Mouse (Mus musculus): ENCODE measurements around the gene Emsy. TPM values are rescaled to one million over a fixed set of nuclear protein-coding genes. Genes with fewer than 3 reads are reported as not detected.

The Emsy gene
- total and polyA plus RNA-seq, 2 experiments from 2014 or later, result 8.8 to 20.1 TPM

GRCm38 (mm10) chr7:98589028-98589427 lies 67.6 kb downstream of the Emsy start:
- ATAC-seq (ENCODE audit: insufficient read depth, low read depth), result no peak
- Histone ChIP-seq H3K4me2 (ENCODE audit: low read depth, low read length) (no peak overlapping the region), H3K4me3 (ENCODE audit: low read depth, low read length) (no peak overlapping the region), H3K9me3 (replicated peaks; ENCODE audit: control insufficient read depth, low read length) (no peaks in the 10 kb centered on the region), H3K9ac (replicated peaks; ENCODE audit: low read depth, low read length) (no peak overlapping the region), H3K4me1 (ENCODE audit: control insufficient read depth, insufficient read depth) (no peaks in the 10 kb centered on the region), H3K27me3 (ENCODE audit: control insufficient read depth, insufficient read depth, low read length) (no peaks in the 10 kb centered on the region), H3K36me3 (replicated peaks; ENCODE audit: control insufficient read depth, insufficient read depth, low read length) (peaks cover 46% of the 10 kb centered on the region), H3K27ac (ENCODE audit: low read depth) (no peak overlapping the region)
- TF ChIP-seq EP300 (IDR thresholded peaks at IDR 0.05; ENCODE audit: low read depth) (no peak), CTCF (IDR thresholded peaks at IDR 0.05; ENCODE audit: low read depth) (peak; percentile 52)
- WGBS, result 68% methylated on average over 3 of the region's 3 CpGs
- DNase-seq (ENCODE audit: low spot score), result peak; percentile 56

GRCm38 (mm10) chr7:98586313-98586712 lies 70.3 kb downstream of the Emsy start:
- 78% methylated on average over 3 of the region's 3 CpGs for WGBS
- Histone ChIP-seq H3K27ac (ENCODE audit: low read depth) (no peak overlapping the region), H3K27me3 (ENCODE audit: control insufficient read depth, insufficient read depth, low read length) (no peaks in the 10 kb centered on the region), H3K4me3 (ENCODE audit: low read depth, low read length) (no peak overlapping the region), H3K36me3 (replicated peaks; ENCODE audit: control insufficient read depth, insufficient read depth, low read length) (peaks cover 26% of the 10 kb centered on the region), H3K9me3 (replicated peaks; ENCODE audit: control insufficient read depth, low read length) (no peaks in the 10 kb centered on the region), H3K4me1 (ENCODE audit: control insufficient read depth, insufficient read depth) (no peaks in the 10 kb centered on the region), H3K4me2 (ENCODE audit: low read depth, low read length) (no peak overlapping the region), H3K9ac (replicated peaks; ENCODE audit: low read depth, low read length) (no peak overlapping the region)
- no peak for TF ChIP-seq CTCF (IDR thresholded peaks at IDR 0.05; ENCODE audit: low read depth)
- no peak for TF ChIP-seq EP300 (IDR thresholded peaks at IDR 0.05; ENCODE audit: low read depth)
- ATAC-seq (ENCODE audit: insufficient read depth, low read depth) (no peak), DNase-seq (ENCODE audit: low spot score) (no peak)

- WGBS, result 63% methylated on average over 3 of the region's 3 CpGs
- H3K36me3 ChIP-seq (replicated peaks; ENCODE audit: control insufficient read depth, insufficient read depth, low read length), result peaks cover 8% of the 10 kb centered on the region; the same call in 1 of the 2 replicates
- ATAC-seq (ENCODE audit: insufficient read depth, low read depth) (no peak), DNase-seq (ENCODE audit: low spot score) (no peak)
- no peaks in the 10 kb centered on the region for H3K4me1 ChIP-seq (ENCODE audit: control insufficient read depth, insufficient read depth)
- H3K9me3 ChIP-seq (replicated peaks; ENCODE audit: control insufficient read depth, low read length), result no peaks in the 10 kb centered on the region
- TF ChIP-seq EP300 (IDR thresholded peaks at IDR 0.05; ENCODE audit: low read depth) (no peak), CTCF (IDR thresholded peaks at IDR 0.05; ENCODE audit: low read depth) (no peak)
- H3K27ac ChIP-seq (ENCODE audit: low read depth), result no peak overlapping the region
- no peak overlapping the region for H3K9ac ChIP-seq (replicated peaks; ENCODE audit: low read depth, low read length)
- H3K4me2 ChIP-seq (ENCODE audit: low read depth, low read length), result no peak overlapping the region
- H3K4me3 ChIP-seq (ENCODE audit: low read depth, low read length), result no peak overlapping the region
- no peaks in the 10 kb centered on the region for H3K27me3 ChIP-seq (ENCODE audit: control insufficient read depth, insufficient read depth, low read length)
These were observed 72.0 kb downstream of the Emsy start for GRCm38 (mm10) chr7:98584555-98584954.

GRCm38 (mm10) chr7:98581266-98581665 lies 75.3 kb downstream of the Emsy start:
- DNase-seq (ENCODE audit: low spot score) (no peak), ATAC-seq (ENCODE audit: insufficient read depth, low read depth) (no peak)
- Histone ChIP-seq H3K27ac (ENCODE audit: low read depth) (no peak overlapping the region), H3K9me3 (replicated peaks; ENCODE audit: control insufficient read depth, low read length) (no peaks in the 10 kb centered on the region), H3K4me2 (ENCODE audit: low read depth, low read length) (no peak overlapping the region), H3K27me3 (ENCODE audit: control insufficient read depth, insufficient read depth, low read length) (no peaks in the 10 kb centered on the region), H3K36me3 (replicated peaks; ENCODE audit: control insufficient read depth, insufficient read depth, low read length) (no peaks in the 10 kb centered on the region), H3K4me3 (ENCODE audit: low read depth, low read length) (no peak overlapping the region), H3K4me1 (ENCODE audit: control insufficient read depth, insufficient read depth) (no peaks in the 10 kb centered on the region), H3K9ac (replicated peaks; ENCODE audit: low read depth, low read length) (no peak overlapping the region)
- TF ChIP-seq EP300 (IDR thresholded peaks at IDR 0.05; ENCODE audit: low read depth) (no peak), CTCF (IDR thresholded peaks at IDR 0.05; ENCODE audit: low read depth) (no peak)
- 80% methylated on average over 4 of the region's 4 CpGs for WGBS

GRCm38 (mm10) chr7:98580441-98580840 lies 76.1 kb downstream of the Emsy start:
- H3K27me3 ChIP-seq (ENCODE audit: control insufficient read depth, insufficient read depth, low read length), result no peaks in the 10 kb centered on the region
- DNase-seq (ENCODE audit: low spot score), result no peak
- 66% methylated on average over 7 of the region's 7 CpGs for WGBS

GRCm38 (mm10) chr7:98579731-98580130 lies 76.9 kb downstream of the Emsy start:
- 58% methylated on average over 6 of the region's 6 CpGs for WGBS
- ATAC-seq (ENCODE audit: insufficient read depth, low read depth) (no peak), DNase-seq (ENCODE audit: low spot score) (no peak)
- no peaks in the 10 kb centered on the region for H3K4me1 ChIP-seq (ENCODE audit: control insufficient read depth, insufficient read depth)
- H3K9ac ChIP-seq (replicated peaks; ENCODE audit: low read depth, low read length), result no peak overlapping the region
- no peaks in the 10 kb centered on the region for H3K36me3 ChIP-seq (replicated peaks; ENCODE audit: control insufficient read depth, insufficient read depth, low read length)
- no peak overlapping the region for H3K4me2 ChIP-seq (ENCODE audit: low read depth, low read length)
- TF ChIP-seq CTCF (IDR thresholded peaks at IDR 0.05; ENCODE audit: low read depth), result no peak
- no peak for TF ChIP-seq EP300 (IDR thresholded peaks at IDR 0.05; ENCODE audit: low read depth)
- H3K27ac ChIP-seq (ENCODE audit: low read depth), result no peak overlapping the region
- H3K9me3 ChIP-seq (replicated peaks; ENCODE audit: control insufficient read depth, low read length), result no peaks in the 10 kb centered on the region
- no peaks in the 10 kb centered on the region for H3K27me3 ChIP-seq (ENCODE audit: control insufficient read depth, insufficient read depth, low read length)
- H3K4me3 ChIP-seq (ENCODE audit: low read depth, low read length), result no peak overlapping the region

More at GRCm38 (mm10) chr7:98580441-98580840, 76.1 kb downstream of the Emsy start:
- no peak for ATAC-seq (ENCODE audit: insufficient read depth, low read depth)
- Histone ChIP-seq H3K36me3 (replicated peaks; ENCODE audit: control insufficient read depth, insufficient read depth, low read length) (no peaks in the 10 kb centered on the region), H3K4me3 (ENCODE audit: low read depth, low read length) (no peak overlapping the region), H3K9ac (replicated peaks; ENCODE audit: low read depth, low read length) (no peak overlapping the region), H3K27ac (ENCODE audit: low read depth) (no peak overlapping the region), H3K4me1 (ENCODE audit: control insufficient read depth, insufficient read depth) (no peaks in the 10 kb centered on the region), H3K4me2 (ENCODE audit: low read depth, low read length) (no peak overlapping the region), H3K9me3 (replicated peaks; ENCODE audit: control insufficient read depth, low read length) (no peaks in the 10 kb centered on the region)
- TF ChIP-seq EP300 (IDR thresholded peaks at IDR 0.05; ENCODE audit: low read depth), result no peak
- no peak for TF ChIP-seq CTCF (IDR thresholded peaks at IDR 0.05; ENCODE audit: low read depth)

All from heart, postnatal 0 days (tissue).